Mouse (Mus musculus) Patski (cell line): ENCODE measurements around the gene Gfra4. TPM values are rescaled to one million over a fixed set of nuclear protein-coding genes. Genes with fewer than 3 reads are reported as not detected.

Source experiments
- ATAC-seq: fragments of 100-300 bp; one replicate; pipeline ENCODE4 v1.8.0; 2021
- CTCF ChIA-PET: fragments of 350-600 bp; sonication (Branson Sonifier 250); formaldehyde crosslinking; loops from one replicate; lab custom pipeline; 2022; ENCODE audit warnings: inconsistent platforms; lab: Charles Lee
- POLR2A ChIA-PET: fragments of 350-600 bp; sonication (Branson Sonifier 250); formaldehyde crosslinking; loops from one replicate; lab custom pipeline; 2022; ENCODE audit warnings: antibody characterized with exemption, inconsistent platforms; lab: Charles Lee
- DNase-seq: peaks from one replicate; pipeline ENCODE4 v3.0.0-alpha.2; 2011; ENCODE audit warnings: low read depth, low spot score
- H3K27me3 ChIP-seq: fragments of 371-371 bp; one replicate; pipeline ENCODE4 v1.5.1; 2021
- CTCF ChIP-seq: fragments of 100-300 bp; IDR thresholded peaks from one replicate; pipeline ENCODE4 v1.5.1; 2021
- in situ Hi-C: fragments of 300-500 bp; cut with MboI; formaldehyde crosslinking; loops from 3 replicates; pipeline ENCODE4 v1.11.1; 2018; ENCODE audit warnings: low pct_unique_long_range_greater_than_20kb, mixed read lengths
- polyA plus RNA-seq: library from polyadenylated mRNA; unstranded; gene quantifications from one replicate; pipeline ENCODE4 v1.2.3, GENCODE M21; 2021

The Gfra4 gene
- polyA plus RNA-seq, result 4.6 TPM

DNA sequence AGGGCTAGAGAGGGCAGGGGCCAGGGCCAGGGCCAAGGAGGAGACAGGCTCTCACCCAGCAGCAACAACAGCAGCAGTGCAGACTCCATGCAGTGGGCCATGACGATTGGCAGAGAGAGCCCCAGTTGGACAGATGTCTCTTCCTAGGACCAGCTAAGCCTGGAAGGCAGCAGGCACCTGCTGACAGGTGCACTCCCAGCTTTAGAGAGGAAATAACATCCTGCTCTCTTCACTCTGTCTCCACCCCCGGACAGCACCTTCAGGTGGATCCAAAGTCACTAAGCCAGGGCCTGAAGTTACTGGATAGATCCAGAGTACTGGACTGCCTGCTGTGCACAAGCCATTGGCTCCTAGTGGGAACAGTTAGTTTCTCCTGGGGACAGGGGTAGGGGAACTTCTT lies at the start of gene Gfra4:
Gfra4 (minus strand) TSS at position 101 of the 400 bp plus-strand sequence.
- ChIA-PET CTCF (no interaction called here), POLR2A (interaction anchor here (0.6 kb wide), 1 partner anchor 267 kb away, joined by 3 read pairs; no protein-coding TSS in a partner anchor)
- no peaks in the 10 kb centered on the region for H3K27me3 ChIP-seq
- in situ Hi-C loops, result no loop called here
- ATAC-seq (no peak), DNase-seq (no peak)
- TF ChIP-seq CTCF, result no peak

DNA sequence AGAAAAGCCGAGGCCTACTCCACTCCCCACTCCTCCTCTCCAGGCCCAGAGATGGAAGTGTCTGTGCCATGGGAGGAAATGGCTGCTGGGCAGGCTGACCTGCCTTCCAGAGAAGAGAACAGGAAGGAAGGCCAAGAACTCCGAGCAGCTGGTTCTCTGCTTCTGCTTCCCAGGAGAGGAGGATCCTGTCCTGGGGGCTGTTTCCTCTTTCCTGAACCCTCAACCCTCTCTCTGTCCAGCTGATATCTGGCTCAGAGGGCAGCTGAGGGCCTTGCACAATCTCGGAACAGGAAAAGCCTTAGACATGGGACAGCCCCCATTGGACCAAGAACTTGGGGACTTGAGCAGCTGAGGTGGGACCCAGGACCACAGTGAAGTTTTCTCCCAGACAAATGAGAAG lies 48.0 kb upstream of the Gfra4 start:
- in situ Hi-C loops, result loop anchor here (5.0 to 10.0 kb wide), 3 partner anchors 71 to 324 kb away; partner anchors contain the start of gene 1700037H04Rik
- ChIA-PET CTCF (interaction anchor here (1.4 kb wide), 1 partner anchor 161 kb away, joined by 3 read pairs; no protein-coding TSS in a partner anchor), POLR2A (no interaction called here)
- H3K27me3 ChIP-seq, result no peaks in the 10 kb centered on the region
- TF ChIP-seq CTCF, result no peak
- no peak for ATAC-seq
- no peak for DNase-seq

DNA sequence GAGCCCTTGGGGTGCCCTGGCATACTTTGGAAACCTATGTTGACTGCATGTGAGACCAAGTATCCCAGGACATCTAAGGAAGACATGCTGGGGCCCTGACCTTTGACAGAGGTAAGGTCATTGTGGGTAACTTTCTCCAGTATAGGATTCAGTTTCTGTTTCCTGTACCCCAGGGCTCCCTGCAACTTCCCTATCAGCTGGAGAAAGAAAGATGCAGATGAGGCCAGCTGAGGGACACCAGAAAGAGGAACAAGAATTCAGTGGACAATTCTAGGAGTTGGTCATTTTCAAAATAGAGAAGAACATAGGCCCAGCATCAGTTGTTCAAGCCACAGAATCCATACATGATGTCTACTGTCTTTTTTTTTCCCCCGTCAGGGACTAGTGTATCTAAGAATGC lies 46.7 kb upstream of the Gfra4 start:
- no peak for TF ChIP-seq CTCF
- CTCF ChIA-PET, result interaction anchor here (1.0 to 1.4 kb wide), 4 partner anchors 9 to 162 kb away, joined by 3 to 4 read pairs (median 3); no protein-coding TSS in a partner anchor
- POLR2A ChIA-PET, result no interaction called here
- ATAC-seq, result no peak
- DNase-seq, result no peak
- no peaks in the 10 kb centered on the region for H3K27me3 ChIP-seq
- in situ Hi-C loops, result loop anchor here (5.0 to 10.0 kb wide), 3 partner anchors 73 to 325 kb away; partner anchors contain the start of gene 1700037H04Rik

DNA sequence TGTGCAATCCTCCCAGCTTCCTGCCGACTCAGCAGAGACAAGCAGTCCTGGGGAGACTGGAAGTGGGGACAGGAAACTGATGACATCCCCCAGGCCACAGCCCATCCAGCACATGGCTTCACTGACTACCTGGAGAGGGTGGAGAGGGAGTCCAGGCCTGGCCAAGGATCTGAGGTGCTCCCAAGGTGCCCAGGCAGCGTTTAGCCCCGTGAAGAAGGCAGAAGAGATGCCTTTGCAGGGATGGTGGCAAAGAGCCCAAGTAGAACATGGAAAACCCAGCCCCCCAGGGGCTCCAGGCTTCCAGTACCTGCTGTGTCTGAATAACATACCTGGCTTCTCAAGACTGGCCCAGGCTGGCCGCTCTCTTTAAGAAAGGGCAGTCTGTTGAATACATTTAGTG lies 45.7 kb upstream of the Gfra4 start:
- ATAC-seq (no peak), DNase-seq (no peak)
- ChIA-PET CTCF (interaction anchor here (1.0 kb wide), 1 partner anchor 126 kb away, joined by 3 read pairs; no protein-coding TSS in a partner anchor), POLR2A (no interaction called here)
- no peaks in the 10 kb centered on the region for H3K27me3 ChIP-seq
- no peak for TF ChIP-seq CTCF
- in situ Hi-C loops, result no loop called here

DNA sequence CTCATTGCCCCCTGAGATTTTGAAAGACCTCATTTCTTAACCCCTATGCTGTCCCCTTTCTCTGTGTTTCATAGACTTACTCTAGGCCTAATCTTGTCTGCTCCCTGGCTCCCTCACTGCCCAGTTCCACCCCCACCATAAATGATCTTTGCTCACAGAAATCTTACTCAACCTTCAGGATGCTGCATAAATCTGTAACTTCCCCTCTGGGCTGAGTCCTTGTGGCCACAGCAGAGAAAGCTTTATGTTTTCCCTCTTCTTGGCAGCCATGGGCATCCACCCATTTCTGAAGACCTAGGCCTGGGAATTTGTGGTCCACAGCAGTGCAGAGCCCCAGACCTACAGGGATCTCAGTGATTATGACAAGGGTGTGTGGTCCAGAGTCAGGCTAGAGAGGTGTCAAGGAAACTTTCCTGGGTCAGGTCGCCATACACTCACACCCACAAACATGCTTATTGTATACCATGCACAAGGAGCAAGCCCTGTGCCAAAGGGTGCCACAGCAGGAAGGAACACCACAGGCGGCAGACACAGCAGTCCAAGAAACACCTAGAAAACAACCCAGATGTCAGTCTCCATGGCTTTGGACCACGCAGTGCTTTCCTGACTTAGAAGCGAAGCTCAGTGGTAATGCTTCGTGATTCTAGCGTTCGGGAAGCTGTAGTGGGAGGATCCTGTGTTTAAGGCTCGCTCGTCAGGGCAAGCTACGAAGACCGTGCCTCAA lies 43.9 kb upstream of the Gfra4 start, which contains the start of gene Siglec1:
Siglec1 (minus strand) TSS at position 99 of the 724 bp plus-strand sequence.
- no peaks in the 10 kb centered on the region for H3K27me3 ChIP-seq
- POLR2A ChIA-PET, result interaction anchor here (0.8 kb wide), 1 partner anchor 10 kb away, joined by 5 read pairs; no protein-coding TSS in a partner anchor
- no peak for TF ChIP-seq CTCF
- ATAC-seq, result peak; percentile 54
- CTCF ChIA-PET, result interaction anchor here (0.9 to 1.1 kb wide), 3 partner anchors 8 to 31 kb away, joined by 3 read pairs; no protein-coding TSS in a partner anchor
- DNase-seq, result no peak
- in situ Hi-C loops, result no loop called here

DNA sequence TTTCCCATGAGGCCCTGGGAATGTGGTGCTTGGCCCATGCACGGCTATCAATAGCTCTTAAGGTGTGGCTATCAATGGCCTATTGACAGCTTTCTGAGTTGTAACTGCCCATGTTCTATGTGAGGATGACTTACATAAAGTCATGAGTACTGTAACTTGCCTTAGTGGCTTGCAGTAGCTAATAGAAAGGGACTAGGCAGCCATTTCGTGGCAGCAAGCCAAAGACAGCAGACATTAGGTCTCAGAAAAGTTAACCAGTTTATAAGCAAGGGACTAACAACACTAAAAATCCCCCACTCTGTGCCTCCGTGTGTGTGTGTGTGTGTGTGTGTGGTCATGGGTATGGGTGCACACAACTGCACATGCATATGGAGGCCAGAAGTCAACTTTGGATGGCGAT lies 41.3 kb upstream of the Gfra4 start:
- POLR2A ChIA-PET, result no interaction called here
- peaks cover 5% of the 10 kb centered on the region for H3K27me3 ChIP-seq
- CTCF ChIA-PET, result interaction anchor here (1.0 kb wide), 2 partner anchors 10 to 83 kb away, joined by 3 read pairs; no protein-coding TSS in a partner anchor
- DNase-seq, result no peak
- no peak for TF ChIP-seq CTCF
- in situ Hi-C loops, result no loop called here
- no peak for ATAC-seq

DNA sequence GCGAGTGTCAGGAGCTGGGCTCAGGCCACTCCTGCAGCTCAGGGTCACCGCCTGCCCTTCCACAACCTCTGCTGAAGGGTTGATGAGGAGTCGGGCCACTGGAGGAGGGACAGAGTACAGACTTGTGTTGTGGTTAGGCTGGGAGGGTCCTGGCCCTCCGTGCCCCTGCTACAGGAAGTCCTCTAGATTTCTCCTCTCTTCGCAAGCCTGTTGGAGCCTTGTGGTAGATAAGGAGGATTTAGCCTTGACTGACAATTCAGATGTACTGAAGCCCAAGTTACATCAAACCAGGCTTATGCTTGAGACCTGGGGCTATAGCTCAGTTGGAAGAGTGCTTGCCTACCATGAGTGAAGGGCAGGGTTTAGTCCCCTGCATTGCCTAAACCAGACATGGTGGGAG lies 37.6 kb upstream of the Gfra4 start:
- ATAC-seq, result no peak
- in situ Hi-C loops, result no loop called here
- CTCF ChIA-PET, result interaction anchor here (0.7 kb wide), 1 partner anchor 9 kb away, joined by 4 read pairs; no protein-coding TSS in a partner anchor

DNA sequence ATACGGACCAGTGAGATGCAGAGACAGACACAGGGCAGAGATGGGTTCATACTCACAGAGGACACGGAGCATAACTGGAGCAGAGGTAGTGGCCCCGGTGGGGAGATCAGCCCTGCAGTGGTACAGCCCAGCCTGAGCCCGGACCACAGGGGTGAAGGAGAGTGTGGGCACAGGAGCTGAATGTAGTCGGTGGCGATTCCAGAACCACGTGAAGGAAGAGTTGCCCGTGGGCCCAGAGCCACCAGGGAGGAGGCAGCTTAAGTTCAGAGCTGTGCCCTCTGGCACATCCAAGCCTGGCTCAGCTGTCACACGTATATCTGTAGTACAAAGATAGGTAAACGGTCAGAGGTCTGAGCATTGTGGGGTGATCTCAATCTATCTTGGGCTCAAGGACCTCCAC lies 29.6 kb upstream of the Gfra4 start:
- DNase-seq, result no peak
- in situ Hi-C loops, result no loop called here
- CTCF ChIA-PET, result no interaction called here

More for the DNA sequence above, 37.6 kb upstream of the Gfra4 start:
- H3K27me3 ChIP-seq, result peaks cover 16% of the 10 kb centered on the region
- no peak for DNase-seq
- no peak for TF ChIP-seq CTCF
- POLR2A ChIA-PET, result no interaction called here

DNA sequence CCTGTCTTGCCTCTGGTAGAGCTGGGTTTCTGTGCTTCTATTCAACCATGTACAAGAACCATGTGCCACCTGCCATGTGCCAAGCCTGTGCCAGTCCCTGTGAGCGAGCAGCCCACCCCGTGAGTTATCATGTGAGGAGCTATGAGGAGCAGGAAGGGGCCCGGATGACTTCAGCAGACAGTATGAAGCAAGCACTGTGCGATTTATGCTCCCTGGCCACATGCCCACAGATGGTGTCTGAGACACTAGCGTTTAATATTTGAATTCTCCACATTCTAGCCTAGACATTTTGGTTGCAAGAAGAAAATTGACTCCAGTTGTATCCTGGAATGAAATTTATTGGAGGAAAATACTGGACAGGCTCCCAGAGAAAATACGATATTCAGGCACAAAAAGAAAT lies 24.6 kb upstream of the Gfra4 start:
- ATAC-seq (no peak), DNase-seq (no peak)
- H3K27me3 ChIP-seq, result no peaks in the 10 kb centered on the region
- in situ Hi-C loops, result no loop called here
- no peak for TF ChIP-seq CTCF
- POLR2A ChIA-PET, result no interaction called here
- CTCF ChIA-PET, result interaction anchor here (0.6 to 1.4 kb wide), 2 partner anchors 27 to 66 kb away, joined by 3 read pairs; partner anchors contain the start of gene Gm11037

More for the DNA sequence above, 29.6 kb upstream of the Gfra4 start:
- no peak for ATAC-seq
- POLR2A ChIA-PET, result no interaction called here
- no peaks in the 10 kb centered on the region for H3K27me3 ChIP-seq
- no peak for TF ChIP-seq CTCF

DNA sequence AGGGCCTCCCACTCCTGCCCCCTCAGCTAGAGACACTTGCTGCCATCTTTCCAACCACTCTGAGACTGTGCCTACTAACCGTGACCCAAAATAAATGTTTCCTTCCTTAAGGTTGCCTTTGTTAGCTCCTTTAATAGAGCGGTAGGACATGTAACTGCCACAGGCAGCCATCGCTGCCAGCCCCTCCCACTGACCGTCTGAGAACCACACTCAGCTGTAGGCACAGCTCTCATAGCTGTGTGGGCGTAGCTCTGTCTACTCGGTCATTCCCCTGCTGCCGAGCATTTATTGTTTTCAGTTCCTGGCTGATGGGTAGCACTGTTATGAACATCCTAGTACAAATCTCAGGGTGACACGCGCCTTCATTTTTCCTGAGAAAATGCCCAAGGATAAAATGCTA lies 23.5 kb upstream of the Gfra4 start:
- H3K27me3 ChIP-seq, result no peaks in the 10 kb centered on the region
- in situ Hi-C loops, result no loop called here
- no peak for ATAC-seq
- CTCF ChIA-PET, result interaction anchor here (1.4 kb wide), 1 partner anchor 28 kb away, joined by 3 read pairs; no protein-coding TSS in a partner anchor
- no peak for DNase-seq
- POLR2A ChIA-PET, result no interaction called here
- no peak for TF ChIP-seq CTCF

DNA sequence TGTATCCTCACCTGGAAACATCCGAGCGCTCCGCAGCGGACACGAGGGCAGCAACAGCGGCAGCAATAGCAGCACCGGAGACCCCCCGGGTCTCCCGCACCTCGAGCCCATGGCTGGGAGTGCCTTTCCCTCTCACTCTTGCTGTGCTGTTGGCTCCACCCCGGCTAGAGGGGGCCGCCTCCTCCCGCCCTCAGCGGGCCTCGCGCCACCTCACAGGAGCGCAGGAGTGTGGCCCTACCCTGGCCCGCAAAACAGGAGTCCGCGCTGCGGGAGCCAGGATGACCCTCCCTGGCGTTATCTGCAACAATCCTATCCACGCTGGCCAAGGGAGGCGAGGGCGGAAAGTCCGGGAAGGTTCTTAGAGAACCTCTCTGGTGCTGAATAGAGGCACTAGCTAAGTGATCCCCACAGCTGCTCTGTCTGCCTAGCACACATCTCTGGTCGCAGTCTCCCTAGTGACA lies 20.5 kb upstream of the Gfra4 start, which contains the start of gene Adam33:
Adam33 (minus strand) TSS at position 411 of the 461 bp plus-strand sequence.
- in situ Hi-C loops, result no loop called here
- no peak for TF ChIP-seq CTCF
- no peak for DNase-seq
- no peaks in the 10 kb centered on the region for H3K27me3 ChIP-seq
- ChIA-PET POLR2A (no interaction called here), CTCF (no interaction called here)
- ATAC-seq, result no peak
